Mouse (Mus musculus): ENCODE data around the gene Cacng8.
"Not testable (repeated sequence)": the region's sequence is repeated elsewhere in the genome, so short reads cannot be mapped to it uniquely, and the experiment has no call there.

Gene Cacng8

DNA sequence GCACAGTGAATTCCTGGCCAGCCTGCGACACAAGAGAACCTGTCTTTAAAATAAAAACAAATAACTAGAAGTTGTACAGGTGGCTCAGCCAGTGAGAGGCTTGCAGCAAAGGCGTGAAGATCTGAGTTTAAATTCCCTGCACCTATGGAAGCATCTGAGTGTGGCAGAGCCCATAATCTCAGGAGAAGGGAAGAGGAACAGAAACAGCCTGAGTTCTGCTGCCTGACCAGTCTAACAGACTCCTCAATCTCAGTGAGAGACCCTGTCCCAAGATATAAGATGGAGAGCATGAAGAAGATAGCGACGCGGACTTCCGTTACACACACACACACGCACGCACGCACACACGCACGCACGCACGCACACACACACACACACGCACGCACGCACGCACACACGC, 2.7 kb upstream of the Cacng8 start:
- no peak for DNase-seq (ENCODE audit: low spot score)

DNA sequence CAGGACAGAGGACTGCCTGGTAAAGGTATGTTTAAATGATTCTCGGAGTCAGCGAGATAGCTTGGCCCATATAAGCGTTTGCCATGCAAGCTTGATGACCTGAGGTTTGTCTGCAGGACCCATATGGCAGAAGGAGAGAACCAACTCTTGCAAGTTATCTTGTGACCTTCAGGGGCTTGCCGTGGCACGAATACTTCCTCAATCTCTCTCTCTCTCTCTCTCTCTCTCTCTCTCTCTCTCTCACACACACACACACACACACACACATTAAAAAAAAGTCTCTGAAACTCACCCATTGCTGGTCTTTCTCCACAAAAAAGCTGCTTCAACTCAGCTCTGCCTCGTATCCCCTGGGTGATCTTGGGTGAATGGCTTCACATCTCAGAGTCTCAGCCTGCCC, 1.6 kb upstream of the Cacng8 start:
- DNase-seq (ENCODE audit: low spot score): no peak

DNA sequence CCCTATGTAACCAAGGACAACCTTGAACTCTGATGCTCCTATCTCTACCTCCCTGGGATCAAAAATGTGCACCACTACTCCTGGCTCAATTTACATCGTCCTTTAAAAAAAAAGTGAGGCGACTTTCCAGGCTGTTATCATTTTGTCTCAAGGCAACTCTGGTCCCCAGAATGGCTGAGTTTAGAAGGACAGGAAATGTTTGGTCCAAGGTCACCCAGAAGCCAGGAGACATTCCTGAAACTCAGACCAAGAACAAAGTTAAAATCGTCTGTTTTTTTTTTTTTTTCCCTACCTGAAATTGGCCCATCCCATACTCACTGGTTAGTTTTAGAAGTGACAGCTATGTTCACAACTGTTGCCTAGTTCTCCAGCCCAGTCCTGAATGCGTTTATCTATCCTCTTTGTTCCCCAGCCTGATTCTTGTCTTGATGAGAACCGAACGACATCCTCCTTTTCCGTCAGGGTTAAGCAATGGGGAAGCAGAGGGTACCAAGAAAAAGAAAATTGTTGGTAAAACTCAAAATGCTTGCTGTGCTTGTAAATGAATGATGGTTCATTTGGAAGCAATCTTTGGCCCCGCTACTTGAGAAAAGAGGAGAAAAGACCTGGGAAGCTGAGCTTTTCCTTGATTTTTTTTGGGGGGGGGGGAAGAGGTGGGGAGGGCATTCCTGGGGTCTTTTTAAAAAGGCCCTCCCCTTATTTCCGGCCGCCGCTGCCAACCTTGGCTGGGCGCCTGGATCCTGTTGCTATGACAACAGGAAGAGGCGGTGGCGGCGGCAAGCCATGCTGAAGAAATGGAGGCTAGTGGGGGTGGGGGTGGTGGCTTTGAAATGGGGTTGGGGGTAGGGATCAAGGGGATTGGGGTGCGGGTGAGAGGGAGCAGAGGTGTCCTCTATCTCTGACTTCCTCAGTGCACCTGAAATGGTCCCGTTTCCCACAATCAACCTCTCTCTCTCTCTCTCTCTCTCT, 755 bp upstream of the Cacng8 start:
- DNase-seq (ENCODE audit: low spot score): no peak

DNA sequence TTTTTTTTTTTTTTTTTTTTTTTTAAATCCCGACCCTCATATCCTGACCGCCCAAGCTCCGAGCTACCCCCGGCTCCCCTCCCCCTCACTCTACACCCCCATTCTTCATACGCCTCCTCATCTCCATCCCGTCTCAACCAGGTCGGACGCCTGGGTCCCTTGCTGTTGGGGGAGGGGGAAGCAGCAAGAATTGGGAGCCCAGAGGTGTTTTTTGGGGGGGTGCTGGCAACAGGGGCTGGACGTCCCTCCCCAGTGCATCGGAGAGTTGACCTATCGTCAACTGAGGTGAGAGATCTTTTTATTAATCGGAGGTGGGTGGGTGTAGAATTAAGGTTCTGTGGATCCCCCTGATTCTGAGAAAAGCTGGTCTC, 583 bp downstream of the Cacng8 start:
- no peak for DNase-seq (ENCODE audit: low spot score)

GRCm38 (mm10) chr7:3391809-3392208, 1.3 kb downstream of the Cacng8 start:
- no peak for DNase-seq (ENCODE audit: low spot score)

- DNase-seq (ENCODE audit: low spot score): no peak
Observed at GRCm38 (mm10) chr7:3397355-3397754, 6.9 kb downstream of the Cacng8 start.

GRCm38 (mm10) chr7:3397797-3398196, 7.3 kb downstream of the Cacng8 start:
- no peak for DNase-seq (ENCODE audit: low spot score)

DNA sequence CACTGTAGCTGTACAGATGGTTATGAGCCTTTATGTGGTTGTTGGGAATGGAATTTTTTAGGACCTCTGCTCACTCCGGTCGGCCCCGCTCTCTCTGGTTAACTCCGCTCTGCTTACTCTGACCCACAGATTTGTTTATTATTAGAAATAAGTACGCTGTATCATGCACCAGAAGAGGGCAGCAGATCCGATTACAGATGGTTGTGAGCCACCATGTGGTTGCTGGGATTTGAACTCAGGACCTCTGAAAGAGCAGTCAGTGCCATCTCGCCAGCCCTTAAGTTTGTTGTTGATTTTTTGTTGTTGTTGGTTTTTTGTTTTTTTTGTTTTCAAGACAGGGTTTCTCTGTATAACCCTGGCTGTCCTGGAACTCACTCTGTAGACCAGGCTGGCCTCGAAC, 7.9 kb downstream of the Cacng8 start:
- not testable (repeated sequence) for DNase-seq (ENCODE audit: low spot score)

DNA sequence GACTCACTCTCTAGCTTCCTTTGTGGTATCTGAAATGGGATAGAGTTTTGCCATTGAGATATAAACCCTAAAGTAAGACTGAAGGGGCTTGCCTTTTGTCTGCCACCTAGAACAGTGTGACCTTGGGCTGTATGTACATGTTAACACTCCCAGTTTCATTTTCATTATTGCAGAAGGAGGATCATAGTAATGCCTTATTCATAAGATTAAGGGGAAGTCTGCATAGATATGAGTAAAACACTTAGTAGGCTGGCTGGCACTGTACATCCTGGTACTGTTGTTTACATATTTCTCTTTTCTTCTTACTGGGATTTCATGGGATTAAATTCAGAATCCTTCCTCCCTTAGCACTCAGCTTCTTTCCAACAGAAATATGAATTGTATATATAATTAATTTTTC, 9.5 kb downstream of the Cacng8 start:
- no peak for DNase-seq (ENCODE audit: low spot score)

- no peak for DNase-seq (ENCODE audit: low spot score)
Observed at GRCm38 (mm10) chr7:3409729-3410520, 19.4 kb downstream of the Cacng8 start.

- DNase-seq (ENCODE audit: low spot score): no peak
Observed at GRCm38 (mm10) chr7:3411160-3411941, 20.9 kb downstream of the Cacng8 start.

GRCm38 (mm10) chr7:3412036-3412435, 21.6 kb downstream of the Cacng8 start:
- no peak for DNase-seq (ENCODE audit: low spot score)

DNA sequence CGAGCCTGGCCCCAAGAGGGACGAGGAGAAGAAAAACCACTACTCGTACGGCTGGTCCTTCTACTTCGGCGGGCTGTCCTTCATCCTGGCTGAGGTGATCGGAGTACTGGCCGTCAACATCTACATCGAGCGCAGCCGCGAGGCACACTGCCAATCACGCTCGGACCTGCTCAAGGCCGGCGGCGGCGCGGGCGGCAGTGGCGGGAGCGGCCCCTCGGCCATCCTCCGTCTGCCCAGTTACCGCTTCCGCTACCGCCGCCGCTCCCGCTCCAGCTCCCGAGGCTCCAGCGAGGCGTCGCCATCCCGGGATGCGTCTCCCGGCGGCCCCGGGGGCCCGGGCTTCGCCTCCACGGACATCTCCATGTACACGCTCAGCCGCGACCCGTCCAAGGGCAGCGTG, 24.4 kb downstream of the Cacng8 start:
- DNase-seq (ENCODE audit: low spot score): no peak

- no peak for DNase-seq (ENCODE audit: low spot score)
Observed at GRCm38 (mm10) chr7:3415378-3415777, 24.9 kb downstream of the Cacng8 start.

DNA sequence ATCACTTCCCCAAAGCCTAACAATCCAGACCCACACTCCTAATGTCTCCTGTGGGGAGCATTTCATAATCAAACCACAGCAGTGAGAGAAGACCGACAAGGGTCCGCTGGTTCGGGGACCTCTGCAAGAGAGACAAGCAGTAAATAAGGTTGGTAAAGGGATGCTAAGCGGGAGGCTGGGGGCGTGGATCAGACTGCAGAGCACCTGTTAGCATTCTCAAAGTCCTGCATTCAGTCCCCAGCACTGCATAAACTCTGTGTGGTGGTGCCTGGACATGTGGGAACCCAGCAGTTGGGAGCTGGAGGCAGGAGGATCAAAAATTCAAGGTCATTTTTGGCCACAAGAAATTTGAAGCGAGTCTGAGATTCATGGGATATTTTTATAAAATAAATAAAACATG, 29.5 kb downstream of the Cacng8 start:
- no peak for DNase-seq (ENCODE audit: low spot score)

DNA sequence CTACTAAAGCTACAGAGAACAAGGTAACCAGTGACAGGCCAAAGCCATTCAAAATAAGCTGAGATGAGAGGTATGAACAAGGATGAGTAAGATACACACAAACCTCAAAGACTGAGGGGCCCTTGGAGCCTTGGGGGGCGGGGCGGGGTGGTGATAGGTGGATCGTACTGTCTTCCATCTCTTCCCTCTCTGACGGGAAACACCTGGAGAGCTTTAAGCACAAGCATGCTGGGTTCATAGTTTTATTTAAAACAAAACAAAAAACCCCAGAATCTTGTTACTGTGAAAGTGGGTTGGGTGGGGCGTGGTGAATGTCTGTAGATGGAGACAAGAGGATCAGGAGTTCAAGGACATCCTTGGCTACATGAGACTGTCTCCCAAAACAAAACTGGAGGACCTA, 30.0 kb downstream of the Cacng8 start:
- DNase-seq (ENCODE audit: low spot score): no peak

- no peak for DNase-seq (ENCODE audit: low spot score)
Observed at GRCm38 (mm10) chr7:3421297-3421696, 30.8 kb downstream of the Cacng8 start.

GRCm38 (mm10) chr7:3422051-3422450, 31.6 kb downstream of the Cacng8 start:
- no peak for DNase-seq (ENCODE audit: low spot score)

GRCm38 (mm10) chr7:3423430-3423829, 32.9 kb downstream of the Cacng8 start:
- no peak for DNase-seq (ENCODE audit: low spot score)

DNA sequence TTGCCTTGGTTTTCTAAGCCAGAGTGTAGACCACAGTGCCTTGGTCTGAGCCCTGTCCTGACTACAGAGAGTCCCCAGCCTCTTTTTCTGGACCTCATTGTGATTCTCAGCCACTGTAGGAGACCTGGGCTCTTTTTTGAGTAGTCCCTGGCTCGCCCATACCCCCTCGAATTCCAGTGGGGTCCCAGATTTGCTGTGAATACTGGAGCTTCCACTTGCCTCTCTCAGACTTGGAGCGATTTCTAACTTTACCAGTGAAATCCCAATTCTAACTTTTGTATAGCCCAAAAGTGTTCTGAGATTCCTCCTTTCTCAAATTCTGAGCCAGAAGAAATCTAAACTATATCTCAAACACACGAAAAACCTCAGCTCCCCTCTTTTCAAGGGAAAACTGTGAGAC, 33.4 kb downstream of the Cacng8 start, which contains the start of gene Cacng6:
Gene Cacng6 (plus strand): TSS at position 301 of the 400 bp plus-strand sequence.
- no peak for DNase-seq (ENCODE audit: low spot score)

- no peak for DNase-seq (ENCODE audit: low spot score)
Observed at GRCm38 (mm10) chr7:3425141-3425540, 34.7 kb downstream of the Cacng8 start.

DNA sequence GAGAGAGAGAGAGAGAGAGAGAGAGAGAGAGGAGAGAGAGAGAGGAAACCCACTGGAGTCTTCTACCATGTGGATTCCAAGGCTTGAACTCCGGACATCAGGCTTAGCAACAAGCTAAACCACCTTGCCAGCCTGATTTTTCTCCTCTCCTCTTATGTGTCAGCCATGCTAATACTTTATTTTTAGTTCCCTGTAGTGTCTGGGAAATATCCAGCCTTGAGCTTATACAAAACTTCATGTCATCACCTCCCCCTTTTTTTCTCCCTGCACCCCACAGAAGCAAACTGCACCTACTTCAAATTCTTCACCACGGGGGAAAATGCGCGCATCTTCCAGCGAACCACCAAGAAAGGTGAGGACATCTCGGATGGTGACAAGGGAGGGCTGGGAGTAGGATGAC, 39.7 kb downstream of the Cacng8 start:
- DNase-seq (ENCODE audit: low spot score): no peak
